Mouse (Mus musculus): Measurements from ENCODE around the gene Nsmce4a. TPM values are rescaled to one million over a fixed set of nuclear protein-coding genes. Genes with fewer than 3 reads are reported as not detected.
A peak's percentile ranks its signal among the peaks of the same experiment; 100 is the strongest.
"Not testable (repeated sequence)": the region's sequence is repeated elsewhere in the genome, so short reads cannot be mapped to it uniquely, and the experiment has no call there.

Gene Nsmce4a
- polyA plus RNA-seq, 1 experiment from 2014 or later = 101 TPM

DNA sequence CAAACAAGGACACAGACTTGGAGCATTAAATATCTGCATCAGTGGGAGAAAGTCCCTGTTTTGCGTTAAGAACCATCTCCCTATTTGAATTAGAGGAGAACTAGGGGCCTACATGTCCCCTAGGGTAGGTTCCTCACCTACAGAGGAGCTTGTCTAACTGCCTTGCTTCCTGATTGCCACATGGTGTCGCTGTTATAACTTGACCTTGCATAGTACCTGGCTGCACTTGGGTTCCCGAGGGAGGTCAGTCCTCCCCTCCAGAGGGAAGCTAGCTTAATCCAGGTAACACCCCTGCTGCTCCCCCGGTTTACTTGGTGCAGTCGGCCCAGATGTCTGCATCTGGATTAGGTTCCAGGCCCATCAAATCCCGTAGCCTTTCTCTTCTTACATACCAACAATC is 32.2 kb upstream of the Nsmce4a start:
- Histone ChIP-seq H3K4me2 (replicated peaks; ENCODE audit: low read depth) (no peak overlapping the region), H3K9me3 (ENCODE audit: control insufficient read depth) (no peaks in the 10 kb centered on the region), H3K27me3 (replicated peaks; ENCODE audit: control insufficient read depth, insufficient read depth, low read length) (no peaks in the 10 kb centered on the region), H3K4me1 (replicated peaks; ENCODE audit: control insufficient read depth, insufficient read depth, low read length) (no peaks in the 10 kb centered on the region), H3K27ac (ENCODE audit: low read depth, low read length) (no peak overlapping the region), H3K36me3 (ENCODE audit: control insufficient read depth, insufficient read depth) (no peaks in the 10 kb centered on the region), H3K4me3 (ENCODE audit: low read depth, low read length) (no peak overlapping the region), H3K9ac (ENCODE audit: low read depth, low read length) (no peak overlapping the region)
- peak; percentile 58; the same call in 1 of the 2 replicates for ATAC-seq
- 24% methylated on average over 6 of the region's 6 CpGs for WGBS
- peak; percentile 85 for TF ChIP-seq CTCF (IDR thresholded peaks at IDR 0.05; ENCODE audit: low read depth)

DNA sequence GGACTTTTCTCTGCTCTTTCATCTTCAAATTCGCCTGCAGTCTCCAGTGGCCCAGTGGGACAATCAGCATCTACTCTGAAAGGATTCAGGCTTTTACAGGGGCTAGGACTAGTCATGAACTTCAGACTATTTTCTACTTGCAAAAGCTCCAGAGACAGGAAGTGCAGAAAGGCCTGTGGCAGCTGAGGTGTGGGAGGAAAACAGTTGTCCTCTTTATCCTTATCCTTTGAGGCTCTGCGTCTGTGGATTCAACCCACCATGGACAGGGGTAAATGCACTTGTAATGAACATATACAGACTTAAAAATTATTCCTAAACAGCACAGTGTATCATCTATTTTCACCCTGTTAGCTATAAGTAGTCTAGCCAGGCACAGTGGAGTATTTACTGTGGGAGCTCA is 31.5 kb upstream of the Nsmce4a start:
- Histone ChIP-seq H3K27me3 (replicated peaks; ENCODE audit: control insufficient read depth, insufficient read depth, low read length) (no peaks in the 10 kb centered on the region), H3K9ac (ENCODE audit: low read depth, low read length) (no peak overlapping the region), H3K9me3 (ENCODE audit: control insufficient read depth) (no peaks in the 10 kb centered on the region), H3K27ac (ENCODE audit: low read depth, low read length) (no peak overlapping the region), H3K4me1 (replicated peaks; ENCODE audit: control insufficient read depth, insufficient read depth, low read length) (no peaks in the 10 kb centered on the region), H3K36me3 (ENCODE audit: control insufficient read depth, insufficient read depth) (no peaks in the 10 kb centered on the region), H3K4me3 (ENCODE audit: low read depth, low read length) (no peak overlapping the region), H3K4me2 (replicated peaks; ENCODE audit: low read depth) (no peak overlapping the region)
- no peak for TF ChIP-seq CTCF (IDR thresholded peaks at IDR 0.05; ENCODE audit: low read depth)
- WGBS = 88% methylated on average over 2 of the region's 2 CpGs
- ATAC-seq = no peak

DNA sequence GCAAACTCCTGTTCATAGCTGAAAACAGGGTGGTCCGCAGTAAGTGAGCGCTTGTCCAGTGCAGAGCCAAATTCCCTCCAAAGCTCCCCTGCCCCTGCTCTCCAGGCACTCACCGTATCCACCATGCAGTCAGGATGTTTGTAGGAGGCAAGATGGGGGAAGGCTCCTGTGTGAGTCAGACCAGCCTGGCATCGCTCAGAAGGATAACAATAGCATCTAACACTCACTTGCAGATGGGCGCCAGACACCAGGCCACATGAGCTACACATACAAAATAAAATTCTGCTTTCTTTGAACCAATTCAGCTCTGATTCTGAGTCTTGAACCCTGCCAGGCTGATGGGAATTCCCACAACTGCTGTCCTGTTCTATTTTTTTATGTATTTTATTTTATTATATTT is 30.6 kb upstream of the Nsmce4a start:
- ATAC-seq = no peak
- Histone ChIP-seq H3K4me3 (ENCODE audit: low read depth, low read length) (no peak overlapping the region), H3K9ac (ENCODE audit: low read depth, low read length) (no peak overlapping the region), H3K9me3 (ENCODE audit: control insufficient read depth) (no peaks in the 10 kb centered on the region), H3K27me3 (replicated peaks; ENCODE audit: control insufficient read depth, insufficient read depth, low read length) (no peaks in the 10 kb centered on the region), H3K4me2 (replicated peaks; ENCODE audit: low read depth) (no peak overlapping the region), H3K4me1 (replicated peaks; ENCODE audit: control insufficient read depth, insufficient read depth, low read length) (no peaks in the 10 kb centered on the region), H3K27ac (ENCODE audit: low read depth, low read length) (no peak overlapping the region), H3K36me3 (ENCODE audit: control insufficient read depth, insufficient read depth) (no peaks in the 10 kb centered on the region)
- WGBS = 85% methylated on average over 5 of the region's 5 CpGs
- no peak for TF ChIP-seq CTCF (IDR thresholded peaks at IDR 0.05; ENCODE audit: low read depth)

DNA sequence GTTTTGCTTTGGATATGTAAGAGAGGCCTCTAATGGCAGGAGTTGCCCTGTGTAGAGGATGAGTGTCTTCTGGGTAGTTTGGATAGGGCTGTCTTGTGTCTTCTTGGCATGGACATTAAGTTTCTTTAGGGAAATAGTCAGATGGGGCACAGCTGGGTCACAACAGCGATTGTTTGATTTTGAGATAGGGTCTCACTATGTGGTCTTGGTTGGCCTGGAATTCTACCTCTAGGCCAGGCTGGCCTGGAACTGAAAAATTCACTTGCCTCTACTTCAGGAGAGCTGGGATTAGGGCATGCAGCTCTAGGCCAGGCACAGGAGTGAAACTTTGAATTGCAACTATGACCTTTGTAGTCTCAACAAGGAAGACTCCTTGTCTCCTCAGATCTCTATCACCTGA is 29.9 kb upstream of the Nsmce4a start:
- Histone ChIP-seq H3K36me3 (ENCODE audit: control insufficient read depth, insufficient read depth) (no peaks in the 10 kb centered on the region), H3K4me2 (replicated peaks; ENCODE audit: low read depth) (no peak overlapping the region), H3K4me1 (replicated peaks; ENCODE audit: control insufficient read depth, insufficient read depth, low read length) (no peaks in the 10 kb centered on the region), H3K4me3 (ENCODE audit: low read depth, low read length) (no peak overlapping the region), H3K9ac (ENCODE audit: low read depth, low read length) (no peak overlapping the region), H3K27me3 (replicated peaks; ENCODE audit: control insufficient read depth, insufficient read depth, low read length) (no peaks in the 10 kb centered on the region), H3K9me3 (ENCODE audit: control insufficient read depth) (no peaks in the 10 kb centered on the region), H3K27ac (ENCODE audit: low read depth, low read length) (no peak overlapping the region)
- WGBS = 85% methylated on average over 1 of the region's 1 CpGs
- peak; percentile 48; the same call in 1 of the 2 replicates for ATAC-seq
- no peak for TF ChIP-seq CTCF (IDR thresholded peaks at IDR 0.05; ENCODE audit: low read depth)

DNA sequence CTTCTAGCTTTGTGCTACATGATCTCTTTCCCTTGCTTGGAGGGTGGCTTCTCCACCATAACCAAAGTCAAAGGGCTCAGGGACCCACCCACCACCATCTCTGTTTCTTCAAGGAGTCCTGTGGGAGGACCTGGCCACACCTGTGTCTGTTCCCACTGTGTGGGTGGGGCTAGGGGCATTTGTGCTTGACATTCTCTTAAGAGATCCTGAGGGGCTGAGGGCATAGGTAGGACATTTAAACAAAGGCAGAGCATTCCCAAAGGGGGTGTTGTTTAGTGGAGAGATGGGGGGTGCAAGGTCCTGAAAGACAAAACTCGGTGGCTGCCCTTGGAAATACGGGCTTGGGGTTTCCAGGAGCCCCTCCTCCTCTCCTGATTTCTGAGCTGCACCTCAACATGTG is 27.6 kb upstream of the Nsmce4a start:
- 82% methylated on average over 2 of the region's 2 CpGs for WGBS
- H3K4me1 ChIP-seq (replicated peaks; ENCODE audit: control insufficient read depth, insufficient read depth, low read length) = no peaks in the 10 kb centered on the region
- H3K9ac ChIP-seq (ENCODE audit: low read depth, low read length) = no peak overlapping the region
- H3K4me2 ChIP-seq (replicated peaks; ENCODE audit: low read depth) = no peak overlapping the region
- no peak overlapping the region for H3K27ac ChIP-seq (ENCODE audit: low read depth, low read length)
- ATAC-seq = no peak
- H3K9me3 ChIP-seq (ENCODE audit: control insufficient read depth) = no peaks in the 10 kb centered on the region
- H3K4me3 ChIP-seq (ENCODE audit: low read depth, low read length) = no peak overlapping the region
- no peak for TF ChIP-seq CTCF (IDR thresholded peaks at IDR 0.05; ENCODE audit: low read depth)
- H3K27me3 ChIP-seq (replicated peaks; ENCODE audit: control insufficient read depth, insufficient read depth, low read length) = no peaks in the 10 kb centered on the region
- H3K36me3 ChIP-seq (ENCODE audit: control insufficient read depth, insufficient read depth) = no peaks in the 10 kb centered on the region

DNA sequence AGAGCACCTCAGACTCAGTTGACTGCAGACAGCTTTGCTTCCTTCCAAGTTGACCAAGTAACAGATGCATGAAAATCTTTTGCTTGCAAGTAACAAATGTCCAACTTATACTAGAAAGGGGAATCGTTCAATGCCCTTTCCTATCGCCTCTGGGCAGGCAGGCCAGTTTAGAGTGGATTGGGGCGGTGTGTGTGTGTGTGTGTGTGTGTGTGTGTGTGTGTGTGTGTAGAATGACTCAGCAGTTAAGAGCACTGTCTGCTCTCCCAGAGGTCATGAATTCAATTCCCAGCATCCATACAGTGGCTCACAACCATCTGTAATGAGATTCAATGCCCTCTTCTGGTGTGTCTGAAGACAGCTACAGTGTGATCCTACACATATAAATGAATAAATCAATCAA is 27.2 kb upstream of the Nsmce4a start:
- Histone ChIP-seq H3K4me1 (replicated peaks; ENCODE audit: control insufficient read depth, insufficient read depth, low read length) (no peaks in the 10 kb centered on the region), H3K9ac (ENCODE audit: low read depth, low read length) (no peak overlapping the region), H3K27ac (ENCODE audit: low read depth, low read length) (no peak overlapping the region), H3K4me3 (ENCODE audit: low read depth, low read length) (no peak overlapping the region), H3K36me3 (ENCODE audit: control insufficient read depth, insufficient read depth) (no peaks in the 10 kb centered on the region), H3K27me3 (replicated peaks; ENCODE audit: control insufficient read depth, insufficient read depth, low read length) (no peaks in the 10 kb centered on the region), H3K9me3 (ENCODE audit: control insufficient read depth) (no peaks in the 10 kb centered on the region), H3K4me2 (replicated peaks; ENCODE audit: low read depth) (no peak overlapping the region)
- TF ChIP-seq CTCF (IDR thresholded peaks at IDR 0.05; ENCODE audit: low read depth) = no peak
- no peak for ATAC-seq
- WGBS = 85% methylated on average over 3 of the region's 3 CpGs

DNA sequence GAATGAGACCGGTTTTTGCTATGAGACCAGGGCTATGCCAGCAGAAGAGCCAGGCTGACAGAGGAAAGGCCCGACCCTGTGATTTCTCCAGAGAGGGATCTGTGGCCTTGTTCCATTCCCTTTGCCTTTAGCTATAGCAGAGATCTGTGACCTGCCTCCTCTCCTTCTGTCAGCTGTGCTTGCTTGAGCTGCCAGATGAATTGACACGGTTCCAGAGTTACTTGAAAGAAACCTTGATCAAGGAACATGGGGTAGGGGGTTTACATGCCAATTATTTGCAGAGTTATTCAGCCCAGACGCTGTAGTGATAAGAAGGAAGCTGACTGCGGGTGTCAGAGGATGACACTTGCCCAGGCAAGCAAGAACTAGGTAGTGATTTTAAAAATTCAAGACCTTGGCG is 24.6 kb upstream of the Nsmce4a start:
- H3K36me3 ChIP-seq (ENCODE audit: control insufficient read depth, insufficient read depth) = no peaks in the 10 kb centered on the region
- no peak for ATAC-seq
- no peak for TF ChIP-seq CTCF (IDR thresholded peaks at IDR 0.05; ENCODE audit: low read depth)
- H3K4me1 ChIP-seq (replicated peaks; ENCODE audit: control insufficient read depth, insufficient read depth, low read length) = no peaks in the 10 kb centered on the region
- H3K27ac ChIP-seq (ENCODE audit: low read depth, low read length) = no peak overlapping the region
- no peak overlapping the region for H3K4me2 ChIP-seq (replicated peaks; ENCODE audit: low read depth)
- no peak overlapping the region for H3K4me3 ChIP-seq (ENCODE audit: low read depth, low read length)
- 67% methylated on average over 6 of the region's 6 CpGs for WGBS
- H3K9ac ChIP-seq (ENCODE audit: low read depth, low read length) = no peak overlapping the region
- no peaks in the 10 kb centered on the region for H3K27me3 ChIP-seq (replicated peaks; ENCODE audit: control insufficient read depth, insufficient read depth, low read length)
- no peaks in the 10 kb centered on the region for H3K9me3 ChIP-seq (ENCODE audit: control insufficient read depth)

DNA sequence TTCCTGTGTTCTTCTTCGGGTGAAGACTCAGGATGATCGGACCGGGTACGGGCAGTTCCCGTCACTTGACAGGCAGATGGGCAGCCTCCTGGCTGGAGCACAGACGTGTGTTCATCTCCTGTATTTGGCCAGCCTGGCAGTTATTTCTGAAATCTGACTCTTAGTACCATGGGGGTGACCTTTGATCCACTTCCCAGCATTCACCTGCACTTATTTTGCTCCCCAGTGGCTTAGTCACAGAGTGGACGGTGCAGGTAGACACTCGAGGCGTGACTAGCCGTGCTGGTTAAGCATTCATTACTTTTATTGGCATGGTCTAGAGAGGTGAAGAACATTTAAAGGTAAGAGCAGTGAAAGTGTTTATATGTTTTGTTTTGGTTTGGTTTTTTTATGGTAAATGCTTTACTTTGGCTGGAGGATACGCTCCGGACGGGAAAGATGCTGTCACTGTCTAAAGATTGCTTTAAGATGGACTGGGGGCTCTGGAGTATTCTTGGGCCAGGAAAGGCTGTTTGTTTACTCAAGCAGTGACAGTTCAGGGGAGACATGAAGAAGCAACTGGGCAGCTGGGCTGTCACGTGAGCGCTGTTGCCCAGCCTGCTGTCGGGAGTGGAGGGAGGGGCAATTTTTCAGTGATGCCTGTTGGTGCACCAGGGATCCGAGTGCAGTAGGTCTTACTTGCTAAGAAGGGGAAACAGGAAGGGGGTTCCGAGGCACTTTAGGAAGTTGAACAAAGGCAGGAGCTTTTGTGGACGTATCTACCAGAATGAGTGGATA is 23.3 kb upstream of the Nsmce4a start:
- H3K27me3 ChIP-seq (replicated peaks; ENCODE audit: control insufficient read depth, insufficient read depth, low read length); H3K27ac ChIP-seq (ENCODE audit: low read depth, low read length); H3K36me3 ChIP-seq (ENCODE audit: control insufficient read depth, insufficient read depth); H3K4me1 ChIP-seq (replicated peaks; ENCODE audit: control insufficient read depth, insufficient read depth, low read length); H3K9ac ChIP-seq (ENCODE audit: low read depth, low read length); H3K9me3 ChIP-seq (ENCODE audit: control insufficient read depth); H3K4me2 ChIP-seq (replicated peaks; ENCODE audit: low read depth); H3K4me3 ChIP-seq (ENCODE audit: low read depth, low read length): not testable (repeated sequence)
- ATAC-seq = peak; percentile 55
- 35% methylated on average over 9 of the region's 19 CpGs for WGBS

DNA sequence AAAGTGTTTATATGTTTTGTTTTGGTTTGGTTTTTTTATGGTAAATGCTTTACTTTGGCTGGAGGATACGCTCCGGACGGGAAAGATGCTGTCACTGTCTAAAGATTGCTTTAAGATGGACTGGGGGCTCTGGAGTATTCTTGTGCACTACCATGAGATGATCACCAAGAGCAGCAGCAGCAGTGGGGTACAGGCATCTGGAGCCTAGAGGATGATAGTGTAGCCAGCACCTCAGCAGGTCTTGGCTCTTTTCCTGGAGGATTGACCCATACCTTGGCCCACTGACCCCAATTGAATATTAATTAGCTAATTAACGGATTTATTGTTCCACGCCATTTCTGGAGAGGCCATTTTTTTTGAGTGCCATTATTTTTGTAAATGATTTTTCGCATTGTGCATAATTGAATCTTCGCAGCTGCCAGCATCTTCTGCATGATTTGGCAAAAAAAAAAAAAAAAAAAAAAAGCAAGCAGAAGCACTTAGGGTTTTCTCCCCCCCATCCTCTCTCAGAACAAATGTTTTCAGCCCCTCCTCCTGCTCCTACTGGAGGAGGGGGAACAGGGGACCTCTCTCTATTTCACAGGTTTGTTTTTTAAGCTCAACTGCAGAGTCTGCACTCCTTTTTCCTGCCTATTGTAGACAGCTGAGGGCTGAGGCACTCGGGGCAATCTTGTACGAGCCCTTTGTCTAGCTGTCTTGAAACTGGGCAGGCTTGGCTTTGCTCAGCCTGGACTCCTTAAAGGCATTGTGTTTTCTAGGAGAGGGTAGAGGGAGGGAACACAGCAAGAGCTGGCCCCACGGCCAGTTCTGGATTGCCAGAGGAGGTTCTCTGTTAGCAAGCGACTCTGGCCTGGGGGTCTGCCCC is 20.7 kb upstream of the Nsmce4a start:
- H3K9me3 ChIP-seq (ENCODE audit: control insufficient read depth); H3K27me3 ChIP-seq (replicated peaks; ENCODE audit: control insufficient read depth, insufficient read depth, low read length); H3K36me3 ChIP-seq (ENCODE audit: control insufficient read depth, insufficient read depth); H3K27ac ChIP-seq (ENCODE audit: low read depth, low read length); H3K4me2 ChIP-seq (replicated peaks; ENCODE audit: low read depth); ATAC-seq; H3K4me3 ChIP-seq (ENCODE audit: low read depth, low read length); H3K4me1 ChIP-seq (replicated peaks; ENCODE audit: control insufficient read depth, insufficient read depth, low read length); H3K9ac ChIP-seq (ENCODE audit: low read depth, low read length): not testable (repeated sequence)
- 70% methylated on average over 6 of the region's 11 CpGs for WGBS
